ENCODE assay signal across 9 mouse cellular contexts in genomic region chr4:70402109-70402819, GRCm38 (mm10). TPM values are rescaled to one million over a fixed set of nuclear protein-coding genes. Genes with fewer than 3 reads are reported as not detected.
A peak's percentile ranks its signal among the peaks of the same experiment; 100 is the strongest.
DNase-seq lines count a peak whose midpoint lies in the region; ATAC-seq and TF ChIP-seq lines count a peak whose summit lies in the region.
"Had no signal": no experiment of that assay in that cellular context is flagged by ENCODE, and none has a peak within 500 bp of the region (broad histone marks: within the 10 kb centered on the region; RNA-seq: fewer than 3 reads in every experiment).

No protein-coding gene starts in this region.

- no peak overlapping the region for H3K4me3 ChIP-seq in ES-E14 (ENCODE audit: insufficient read depth in 1 of 2, low read depth in 1 of 2, low read length in 2 of 2, poor library complexity in 1 of 2, severe bottlenecking in 1 of 2)
- H3K4me3 ChIP-seq in embryonic facial prominence, embryonic 10.5 days: no peak overlapping the region
- H3K4me3 ChIP-seq in hindbrain, embryonic 14.5 days (replicated peaks; ENCODE audit: low read length): no peak overlapping the region
- H3K4me3 ChIP-seq: liver, embryonic 15.5 days had no signal

- H3K27me3 ChIP-seq in embryonic facial prominence, embryonic 10.5 days (replicated peaks; ENCODE audit: low read depth, poor library complexity, severe bottlenecking): no peaks in the 10 kb centered on the region
- no peaks in the 10 kb centered on the region for H3K27me3 ChIP-seq in hindbrain, embryonic 14.5 days (ENCODE audit: control insufficient read depth, insufficient read depth, low read length)
- H3K27me3 ChIP-seq: liver, embryonic 15.5 days had no signal

- intact Hi-C loops in left cerebral cortex, postnatal 25 days (cut with DNase I): no loop called here

- peak; percentile 83 for ATAC-seq in hindbrain, embryonic 14.5 days (ENCODE audit: low FRiP score)

- in situ Hi-C loops in ES-E14 (cut with MboI; ENCODE audit: low sequenced_read_pairs in 2 of 2, unreplicated experiment in 2 of 2): no loop called here

- H3K9me3 ChIP-seq in ES-E14 (ENCODE audit: control insufficient read depth, insufficient read depth, low read depth, low read length): no peaks in the 10 kb centered on the region
- no peaks in the 10 kb centered on the region for H3K9me3 ChIP-seq in embryonic facial prominence, embryonic 10.5 days
- H3K9me3 ChIP-seq in hindbrain, embryonic 14.5 days (ENCODE audit: control insufficient read depth, low read length): no peaks in the 10 kb centered on the region
- H3K9me3 ChIP-seq: liver, embryonic 15.5 days had no signal

- 73% methylated on average over 9 of the region's 9 CpGs for whole genome bisulfite sequencing in embryonic facial prominence, embryonic 10.5 days
- 58% methylated on average over 9 of the region's 9 CpGs for WGBS in hindbrain, embryonic 14.5 days

- H3K4me1 ChIP-seq in ES-E14 (ENCODE audit: control insufficient read depth in 2 of 2, insufficient read depth in 2 of 2, low read length in 2 of 2, poor library complexity in 1 of 2): no peaks in the 10 kb centered on the region; a peak in 1 of 4 replicates
- H3K4me1 ChIP-seq in embryonic facial prominence, embryonic 10.5 days: no peaks in the 10 kb centered on the region
- H3K4me1 ChIP-seq in hindbrain, embryonic 14.5 days (replicated peaks; ENCODE audit: control insufficient read depth, insufficient read depth, low read length): peaks cover 10% of the 10 kb centered on the region; the same call in 1 of the 2 replicates
- H3K4me1 ChIP-seq: liver, embryonic 15.5 days had no signal

- peaks cover 20% of the 10 kb centered on the region for H3K36me3 ChIP-seq in ES-E14 (ENCODE audit: control insufficient read depth, insufficient read depth, low read length, poor library complexity, severe bottlenecking)
- H3K36me3 ChIP-seq in embryonic facial prominence, embryonic 10.5 days (replicated peaks): peaks cover 72% of the 10 kb centered on the region
- 0 out of 2 replicates have a peak, but pooled peaks cover 10% of the 10 kb centered on the region for H3K36me3 ChIP-seq in hindbrain, embryonic 14.5 days (replicated peaks; ENCODE audit: control insufficient read depth, insufficient read depth)

- H3K9ac ChIP-seq in ES-E14 (ENCODE audit: insufficient read depth, low read depth, low read length, poor library complexity, severe bottlenecking): peak overlapping the region; percentile 37; the same call in 1 of the 2 replicates
- peak overlapping the region; percentile 35; the same call in 1 of the 2 replicates for H3K9ac ChIP-seq in hindbrain, embryonic 14.5 days
- H3K9ac ChIP-seq: liver, embryonic 15.5 days had no signal

- peak; percentile 42 for DNase-seq in gastrocnemius, adult 18-20 months (ENCODE audit: low spot score)
- no peak for DNase-seq in gastrocnemius, postnatal 25 days
- DNase-seq in ES-E14 (ENCODE audit: low read depth, low spot score): no peak
- DNase-seq in embryonic facial prominence, embryonic 10.5 days (ENCODE audit: low spot score): peak; percentile 20
- peak; percentile 71 for DNase-seq in hindbrain, embryonic 14.5 days (ENCODE audit: low spot score)
- peak; percentile 73 to 86 for DNase-seq in left cerebral cortex, postnatal 25 days (ENCODE audit: low spot score in 2 of 2)
- DNase-seq in right cerebral cortex, postnatal 14 days: peak; percentile 65
- no peak for DNase-seq in thymus, postnatal 0 days (ENCODE audit: low spot score)

- H3K27ac ChIP-seq in ES-E14 (ENCODE audit: insufficient read depth, low read depth, low read length, poor library complexity, severe bottlenecking): no peak overlapping the region
- H3K27ac ChIP-seq in embryonic facial prominence, embryonic 10.5 days (replicated peaks): no peak overlapping the region
- peak overlapping the region; percentile 58 for H3K27ac ChIP-seq in hindbrain, embryonic 14.5 days
- H3K27ac ChIP-seq: liver, embryonic 15.5 days had no signal

- no peak overlapping the region for H3K4me2 ChIP-seq in hindbrain, embryonic 14.5 days (replicated peaks)
- H3K4me2 ChIP-seq: liver, embryonic 15.5 days had no signal

TF ChIP-seq in ES-E14, 5 proteins besides CTCF, POLR2A, EP300 and RAD21:
- no peak for TF ChIP-seq MAFK (IDR thresholded peaks at IDR 0.05; ENCODE audit: insufficient read depth, low read depth, low read length)
- no peak for TF ChIP-seq ZC3H11A (IDR thresholded peaks at IDR 0.05; ENCODE audit: borderline replicate concordance, low read depth, low read length)
- TF ChIP-seq ZNF384 (IDR thresholded peaks at IDR 0.05; ENCODE audit: low read depth, low read length): no peak
- no peak for TF ChIP-seq CHD2 (IDR thresholded peaks at IDR 0.05; ENCODE audit: low read depth, low read length)
- no peak for TF ChIP-seq HCFC1 (IDR thresholded peaks at IDR 0.05; ENCODE audit: borderline replicate concordance, insufficient read depth, low read length)
TF ChIP-seq in ES-E14: peak in this region for 0.

RNA-seq across cellular contexts. Expression of gene Cdk5rap2, which starts 8.0 kb away (rescaled TPM):
- 1 to 10 TPM; 7.0 to 7.4 TPM for total RNA-seq in gastrocnemius, adult 18-20 months (2021)
- 1 to 10 TPM; 5.4 to 5.7 TPM for total RNA-seq in gastrocnemius, postnatal 25 days (2021)
- total RNA-seq in ES-E14 (2012; rRNA removed): 23.9 and 35.3 TPM in 2 replicates
- polyA plus RNA-seq in embryonic facial prominence, embryonic 10.5 days (2016; fragmentation: Nextera tagmentation; extraction: Ambion mirVana): 31.1 and 34.5 TPM in 2 replicates
- 11.0 and 13.3 TPM in 2 replicates for polyA plus RNA-seq in hindbrain, embryonic 14.5 days (2014; fragmentation: Nextera tagmentation; extraction: Ambion mirVana)
- total RNA-seq in left cerebral cortex, postnatal 25 days (2021): 1 to 10 TPM; 7.0 to 8.9 TPM
- polyA plus RNA-seq in thymus, postnatal 0 days (2015; fragmentation: Nextera tagmentation; extraction: Ambion mirVana): 12.4 and 17.0 TPM in 2 replicates

Comparison
In these comparisons a context has a peak if more than half of its experiments do, and no peak if none do; other contexts are left out.
1. DNase-seq: peak in gastrocnemius, adult 18-20 months (single experiment), embryonic facial prominence, embryonic 10.5 days (single experiment), hindbrain, embryonic 14.5 days (single experiment), left cerebral cortex, postnatal 25 days (2 of 2) and right cerebral cortex, postnatal 14 days (single experiment); none in gastrocnemius, postnatal 25 days (single experiment), ES-E14 (single experiment) and thymus, postnatal 0 days (single experiment).